Mouse (Mus musculus) layer of hippocampus, postnatal 14 days (tissue): Measurements from ENCODE around the gene Ccdc9. TPM values are rescaled to one million over a fixed set of nuclear protein-coding genes. Genes with fewer than 3 reads are reported as not detected.

ENCODE experiments used
- DNase-seq, 2 experiments: peaks; one replicate each; pipeline ENCODE4 v3.0.0; 2021 to 2022; ENCODE audit warnings: low spot score in 2 of 2, mixed read lengths in 1 of 2
- long read RNA-seq, 2 experiments: library from polyadenylated mRNA; stranded (forward); transcript quantifications; one replicate each; pipeline ENCODE4 v2.0.0; 2021
- total RNA-seq, 2 experiments: library from RNA; stranded (reverse); gene quantifications; 2 replicates each; pipeline ENCODE4 v1.2.3; 2021

Gene Ccdc9
- total RNA-seq = 10 to 100 TPM; 84.3 to 84.5 TPM
- long read RNA-seq, experiment 1, partial matches to known transcripts = 22 of 40 reads
- long read RNA-seq, experiment 1, other reads (novel, unspliced or antisense) = 17 of 40 reads
- long read RNA-seq, experiment 2, transcript Ccdc9-202 (14 exons, 2,175 nt) = major isoform, 7 of 43 reads
- long read RNA-seq, experiment 2, partial matches to known transcripts = 21 of 43 reads
- long read RNA-seq, experiment 2, other reads (novel, unspliced or antisense) = 15 of 43 reads

- DNase-seq = peak; percentile 99 to 100
Observed at GRCm38 (mm10) chr7:16286026-16286961, at the start of gene Ccdc9. TSS of gene Ccdc9 (minus strand) at chr7:16286795.

- no peak for DNase-seq
Observed at GRCm38 (mm10) chr7:16329146-16329545, 42.6 kb upstream of the Ccdc9 start.

GRCm38 (mm10) chr7:16326607-16326971, 40.0 kb upstream of the Ccdc9 start:
- DNase-seq = no peak

- DNase-seq = peak; percentile 20 to 40
Observed at GRCm38 (mm10) chr7:16325920-16326606, 39.5 kb upstream of the Ccdc9 start.

GRCm38 (mm10) chr7:16324661-16325060, 38.1 kb upstream of the Ccdc9 start:
- DNase-seq = no peak

GRCm38 (mm10) chr7:16320479-16320878, 33.9 kb upstream of the Ccdc9 start:
- DNase-seq = no peak

GRCm38 (mm10) chr7:16319216-16319615, 32.6 kb upstream of the Ccdc9 start:
- DNase-seq = no peak

GRCm38 (mm10) chr7:16317094-16317493, 30.5 kb upstream of the Ccdc9 start:
- no peak for DNase-seq

GRCm38 (mm10) chr7:16315222-16315759, 28.7 kb upstream of the Ccdc9 start:
- DNase-seq = no peak

GRCm38 (mm10) chr7:16314221-16314775, 27.7 kb upstream of the Ccdc9 start:
- DNase-seq = no peak

- DNase-seq = peak; percentile 59 to 69
Observed at GRCm38 (mm10) chr7:16313481-16314220, 27.1 kb upstream of the Ccdc9 start.

GRCm38 (mm10) chr7:16312672-16313311, 26.2 kb upstream of the Ccdc9 start:
- DNase-seq = peak; percentile 15 to 36

GRCm38 (mm10) chr7:16312011-16312671, 25.5 kb upstream of the Ccdc9 start:
- DNase-seq = peak in 1 of 2 experiments; percentile 13

GRCm38 (mm10) chr7:16311453-16312004, 24.9 kb upstream of the Ccdc9 start:
- DNase-seq = peak in 1 of 2 experiments; percentile 29

GRCm38 (mm10) chr7:16310521-16311452, 24.2 kb upstream of the Ccdc9 start:
- peak; percentile 64 to 69 for DNase-seq

- DNase-seq = peak; percentile 84 to 85
Observed at GRCm38 (mm10) chr7:16310020-16310520, 23.5 kb upstream of the Ccdc9 start.

GRCm38 (mm10) chr7:16309318-16310019, 22.9 kb upstream of the Ccdc9 start:
- peak; percentile 81 to 86 for DNase-seq
